Mouse (Mus musculus): ENCODE measurements around the gene Arl16. TPM values are rescaled to one million over a fixed set of nuclear protein-coding genes. Genes with fewer than 3 reads are reported as not detected.

Arl16 gene
- polyA plus RNA-seq, 1 experiment: 5.5 TPM

GRCm38 (mm10) chr11:120507611-120508289 lies 40.3 kb upstream of the Arl16 start:
- no peak for TF ChIP-seq CTCF (IDR thresholded peaks at IDR 0.05; ENCODE audit: control insufficient read depth, insufficient read depth, low read length)
- no peak for TF ChIP-seq POLR2A (IDR thresholded peaks at IDR 0.05; ENCODE audit: borderline replicate concordance, control insufficient read depth, low read depth, low read length)
- H3K4me3 ChIP-seq (replicated peaks; ENCODE audit: control insufficient read depth, low read depth, low read length): no peak overlapping the region
- H3K27ac ChIP-seq (ENCODE audit: control insufficient read depth, insufficient read depth, low read depth, low read length, poor library complexity): no peak overlapping the region
- WGBS: 70% methylated on average over 13 of the region's 13 CpGs
- peaks cover 5% of the 10 kb centered on the region for H3K4me1 ChIP-seq (ENCODE audit: control insufficient read depth, insufficient read depth, low read length)

- Histone ChIP-seq H3K4me1 (ENCODE audit: control insufficient read depth, insufficient read depth, low read length) (peaks cover 5% of the 10 kb centered on the region), H3K27ac (ENCODE audit: control insufficient read depth, insufficient read depth, low read depth, low read length, poor library complexity) (no peak overlapping the region), H3K4me3 (replicated peaks; ENCODE audit: control insufficient read depth, low read depth, low read length) (no peak overlapping the region)
- WGBS: 45% methylated on average over 4 of the region's 4 CpGs
- TF ChIP-seq CTCF (IDR thresholded peaks at IDR 0.05; ENCODE audit: control insufficient read depth, insufficient read depth, low read length) (no peak), POLR2A (IDR thresholded peaks at IDR 0.05; ENCODE audit: borderline replicate concordance, control insufficient read depth, low read depth, low read length) (no peak)
Measured at GRCm38 (mm10) chr11:120506899-120507298, 39.5 kb upstream of the Arl16 start.

- Histone ChIP-seq H3K27ac (ENCODE audit: control insufficient read depth, insufficient read depth, low read depth, low read length, poor library complexity) (no peak overlapping the region), H3K4me3 (replicated peaks; ENCODE audit: control insufficient read depth, low read depth, low read length) (no peak overlapping the region), H3K4me1 (ENCODE audit: control insufficient read depth, insufficient read depth, low read length) (peaks cover 3% of the 10 kb centered on the region)
- no peak for TF ChIP-seq POLR2A (IDR thresholded peaks at IDR 0.05; ENCODE audit: borderline replicate concordance, control insufficient read depth, low read depth, low read length)
- no peak for TF ChIP-seq CTCF (IDR thresholded peaks at IDR 0.05; ENCODE audit: control insufficient read depth, insufficient read depth, low read length)
- WGBS: 85% methylated on average over 3 of the region's 3 CpGs
Measured at GRCm38 (mm10) chr11:120505661-120506060, 38.3 kb upstream of the Arl16 start.

GRCm38 (mm10) chr11:120501701-120502100 lies 34.3 kb upstream of the Arl16 start:
- WGBS: 73% methylated on average over 4 of the region's 4 CpGs
- H3K4me3 ChIP-seq (replicated peaks; ENCODE audit: control insufficient read depth, low read depth, low read length): no peak overlapping the region
- no peaks in the 10 kb centered on the region for H3K4me1 ChIP-seq (ENCODE audit: control insufficient read depth, insufficient read depth, low read length)
- H3K27ac ChIP-seq (ENCODE audit: control insufficient read depth, insufficient read depth, low read depth, low read length, poor library complexity): no peak overlapping the region
- no peak for TF ChIP-seq CTCF (IDR thresholded peaks at IDR 0.05; ENCODE audit: control insufficient read depth, insufficient read depth, low read length)
- TF ChIP-seq POLR2A (IDR thresholded peaks at IDR 0.05; ENCODE audit: borderline replicate concordance, control insufficient read depth, low read depth, low read length): no peak

- 54% methylated on average over 6 of the region's 6 CpGs for WGBS
- Histone ChIP-seq H3K27ac (ENCODE audit: control insufficient read depth, insufficient read depth, low read depth, low read length, poor library complexity) (no peak overlapping the region), H3K4me1 (ENCODE audit: control insufficient read depth, insufficient read depth, low read length) (no peaks in the 10 kb centered on the region), H3K4me3 (replicated peaks; ENCODE audit: control insufficient read depth, low read depth, low read length) (no peak overlapping the region)
- no peak for TF ChIP-seq CTCF (IDR thresholded peaks at IDR 0.05; ENCODE audit: control insufficient read depth, insufficient read depth, low read length)
Measured at GRCm38 (mm10) chr11:120501018-120501417, 33.6 kb upstream of the Arl16 start.

GRCm38 (mm10) chr11:120500357-120500756 lies 33.0 kb upstream of the Arl16 start:
- WGBS: 12% methylated on average over 3 of the region's 3 CpGs
- H3K27ac ChIP-seq (ENCODE audit: control insufficient read depth, insufficient read depth, low read depth, low read length, poor library complexity): no peak overlapping the region

GRCm38 (mm10) chr11:120499894-120500293 lies 32.5 kb upstream of the Arl16 start:
- Histone ChIP-seq H3K4me1 (ENCODE audit: control insufficient read depth, insufficient read depth, low read length) (no peaks in the 10 kb centered on the region), H3K4me3 (replicated peaks; ENCODE audit: control insufficient read depth, low read depth, low read length) (no peak overlapping the region), H3K27ac (ENCODE audit: control insufficient read depth, insufficient read depth, low read depth, low read length, poor library complexity) (no peak overlapping the region)
- 73% methylated on average over 6 of the region's 6 CpGs for WGBS
- no peak for TF ChIP-seq POLR2A (IDR thresholded peaks at IDR 0.05; ENCODE audit: borderline replicate concordance, control insufficient read depth, low read depth, low read length)
- no peak for TF ChIP-seq CTCF (IDR thresholded peaks at IDR 0.05; ENCODE audit: control insufficient read depth, insufficient read depth, low read length)

More at GRCm38 (mm10) chr11:120500357-120500756, 33.0 kb upstream of the Arl16 start:
- no peak for TF ChIP-seq CTCF (IDR thresholded peaks at IDR 0.05; ENCODE audit: control insufficient read depth, insufficient read depth, low read length)
- TF ChIP-seq POLR2A (IDR thresholded peaks at IDR 0.05; ENCODE audit: borderline replicate concordance, control insufficient read depth, low read depth, low read length): no peak
- H3K4me1 ChIP-seq (ENCODE audit: control insufficient read depth, insufficient read depth, low read length): no peaks in the 10 kb centered on the region
- H3K4me3 ChIP-seq (replicated peaks; ENCODE audit: control insufficient read depth, low read depth, low read length): no peak overlapping the region

- 85% methylated on average over 5 of the region's 5 CpGs for WGBS
- no peak for TF ChIP-seq CTCF (IDR thresholded peaks at IDR 0.05; ENCODE audit: control insufficient read depth, insufficient read depth, low read length)
- Histone ChIP-seq H3K27ac (ENCODE audit: control insufficient read depth, insufficient read depth, low read depth, low read length, poor library complexity) (no peak overlapping the region), H3K4me3 (replicated peaks; ENCODE audit: control insufficient read depth, low read depth, low read length) (no peak overlapping the region), H3K4me1 (ENCODE audit: control insufficient read depth, insufficient read depth, low read length) (no peaks in the 10 kb centered on the region)
Measured at GRCm38 (mm10) chr11:120498891-120499290, 31.5 kb upstream of the Arl16 start.

GRCm38 (mm10) chr11:120498226-120498625 lies 30.8 kb upstream of the Arl16 start:
- no peak overlapping the region for H3K4me3 ChIP-seq (replicated peaks; ENCODE audit: control insufficient read depth, low read depth, low read length)
- H3K27ac ChIP-seq (ENCODE audit: control insufficient read depth, insufficient read depth, low read depth, low read length, poor library complexity): no peak overlapping the region
- 91% methylated on average over 12 of the region's 12 CpGs for WGBS
- TF ChIP-seq CTCF (IDR thresholded peaks at IDR 0.05; ENCODE audit: control insufficient read depth, insufficient read depth, low read length): no peak
- no peak for TF ChIP-seq POLR2A (IDR thresholded peaks at IDR 0.05; ENCODE audit: borderline replicate concordance, control insufficient read depth, low read depth, low read length)
- no peaks in the 10 kb centered on the region for H3K4me1 ChIP-seq (ENCODE audit: control insufficient read depth, insufficient read depth, low read length)

Measured in bone marrow, adult 2 months (tissue).